Mouse (Mus musculus) kidney, adult 2 months (tissue): ENCODE measurements at regions not wholly inside any gene's neighbourhood (a gene's known extent, or its start where the extent isn't known, plus 50 kb on each side); places are given as distances from the start of the nearest gene placed in this dataset.

Experiments used
- DNase-seq: peaks from one replicate; pipeline ENCODE4 v3.0.0; 2021
- H3K27ac ChIP-seq: fragments of 200-500 bp; 2 replicates; pipeline ENCODE4 v1.5.1; 2012; ENCODE audit warnings: low read depth, low read length, control low read depth, inconsistent platforms; ENCODE audit not compliant: insufficient read depth
- H3K27me3 ChIP-seq: fragments of 200-500 bp; replicated peaks from 2 replicates; pipeline ENCODE4 v1.6.1; 2012; ENCODE audit warnings: mild to moderate bottlenecking, moderate library complexity, low read length, inconsistent platforms; ENCODE audit not compliant: control insufficient read depth, insufficient read depth
- H3K36me3 ChIP-seq: fragments of 200-500 bp; 2 replicates; pipeline ENCODE4 v1.6.1; 2012; ENCODE audit warnings: mild to moderate bottlenecking, moderate library complexity, low read length, inconsistent platforms; ENCODE audit not compliant: control insufficient read depth, insufficient read depth
- H3K4me1 ChIP-seq: fragments of 200-500 bp; 2 replicates; pipeline ENCODE4 v1.6.1; 2011; ENCODE audit warnings: low read length; ENCODE audit not compliant: control insufficient read depth, insufficient read depth
- H3K4me3 ChIP-seq: fragments of 200-500 bp; 2 replicates; pipeline ENCODE4 v1.5.1; 2011; ENCODE audit warnings: mild to moderate bottlenecking, low read depth, low read length, control low read depth; ENCODE audit not compliant: insufficient read depth
- CTCF ChIP-seq: fragments of 200-500 bp; conservative IDR thresholded peaks from 2 replicates; pipeline ENCODE4 v1.5.1; 2011; ENCODE audit warnings: low read depth, mild to moderate bottlenecking, control low read depth, low read length, moderate library complexity, mixed read lengths; ENCODE audit not compliant: insufficient read depth, insufficient read length
- POLR2A ChIP-seq: fragments of 200-500 bp; IDR thresholded peaks from one replicate; pipeline ENCODE4 v1.6.1; 2011; ENCODE audit warnings: low read depth, low read length, control low read depth
- WGBS: fragments of 180-500 bp; shearing (Covaris S2); methylation state at CpG from one replicate; pipeline ENCODE4 v1.1.7; 2018; 5-methylcytosine and 5-hydroxymethylcytosine counted together

DNA sequence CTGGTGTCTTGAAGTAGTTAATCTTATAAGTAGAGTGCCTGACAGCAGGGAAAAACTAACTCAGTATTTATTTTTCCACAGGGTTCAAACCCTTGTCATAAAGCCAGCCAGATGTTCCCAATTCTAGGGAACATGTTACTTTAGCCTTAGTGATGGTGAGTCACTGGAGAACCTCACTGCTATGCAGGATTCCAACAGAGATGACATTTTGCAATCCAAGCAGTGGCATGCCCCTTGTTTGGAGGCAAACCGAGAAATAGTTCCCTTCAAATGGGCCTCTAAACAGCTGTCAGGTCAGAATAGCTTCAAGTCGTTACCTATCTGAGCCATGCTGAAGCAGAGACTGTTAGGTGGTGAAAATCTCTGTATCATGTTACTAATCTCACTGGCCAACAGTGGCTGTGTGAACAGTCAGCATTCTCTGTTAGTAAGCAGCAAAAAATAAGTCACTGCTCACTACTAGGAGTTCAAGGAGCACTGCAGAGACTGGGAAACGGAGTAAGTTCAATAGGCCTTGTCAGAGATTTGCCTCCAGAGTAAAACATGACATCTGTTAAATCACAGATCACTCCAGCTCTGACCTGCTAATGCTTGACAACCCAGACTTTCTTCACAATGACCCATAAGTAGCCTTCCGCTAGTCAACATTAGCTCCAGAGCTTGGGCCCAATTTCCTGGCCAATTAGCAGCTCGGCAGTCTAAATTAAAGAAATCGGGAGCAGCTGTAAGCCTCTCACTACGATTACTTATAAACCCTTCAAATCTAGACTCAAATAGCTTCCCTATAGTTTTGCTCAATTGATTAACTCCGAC is 215.3 kb downstream of the Olfr1505 start:
- 42% methylated on average over 8 of the region's 8 CpGs for WGBS
- peak; percentile 8 for DNase-seq
- TF ChIP-seq CTCF (no peak), POLR2A (no peak)
- Histone ChIP-seq H3K36me3 (no peaks in the 10 kb centered on the region), H3K27me3 (no peaks in the 10 kb centered on the region), H3K27ac (peak overlapping the region; percentile 31; the same call in 1 of the 2 replicates), H3K4me1 (peaks cover 6% of the 10 kb centered on the region; the same call in 1 of the 2 replicates), H3K4me3 (no peak overlapping the region)

DNA sequence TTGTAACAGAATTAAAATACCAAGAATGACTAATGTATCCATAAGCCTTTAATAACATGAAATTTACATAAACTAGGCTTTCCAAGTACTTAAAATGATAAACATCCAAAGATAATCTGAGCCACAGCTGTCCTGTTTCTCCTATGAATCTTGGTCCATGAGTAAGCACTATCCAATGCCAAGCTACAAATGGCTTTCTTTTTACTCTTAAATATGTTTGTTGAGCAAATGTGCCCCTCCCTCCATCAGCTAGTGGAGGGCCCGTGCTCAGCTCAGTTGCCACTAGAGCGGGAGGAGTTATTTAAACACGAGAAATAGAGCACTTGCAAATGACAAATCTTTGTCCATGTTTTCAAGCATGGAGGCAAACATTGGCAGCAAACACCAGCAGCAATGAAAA is 247.9 kb downstream of the Olfr1505 start:
- no peak for TF ChIP-seq POLR2A
- no peak for TF ChIP-seq CTCF

DNA sequence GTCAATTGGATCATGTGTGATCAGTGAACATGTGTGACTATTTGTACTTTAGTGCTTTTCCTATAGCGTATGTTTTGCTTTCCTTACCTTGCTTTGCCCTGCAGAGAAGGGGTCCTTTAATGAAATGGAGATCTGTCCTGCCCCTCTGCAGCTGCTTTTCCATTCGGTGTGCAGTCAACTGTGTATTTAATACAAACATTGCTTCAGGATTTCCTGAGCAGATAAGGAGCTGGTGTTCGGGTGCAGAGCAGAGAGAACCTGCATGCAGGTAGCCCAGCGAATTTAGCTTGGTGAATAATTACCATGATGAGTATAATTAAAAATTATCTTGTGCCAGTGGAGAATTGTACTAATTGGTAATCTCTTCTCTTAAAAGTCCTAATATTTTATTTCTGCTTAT is 249.4 kb downstream of the Olfr1505 start:
- TF ChIP-seq POLR2A: no peak
- no peak for TF ChIP-seq CTCF
- Histone ChIP-seq H3K36me3 (no peaks in the 10 kb centered on the region), H3K27me3 (no peaks in the 10 kb centered on the region), H3K4me1 (no peaks in the 10 kb centered on the region), H3K27ac (no peak overlapping the region), H3K4me3 (no peak overlapping the region)
- 24% methylated on average over 4 of the region's 4 CpGs for WGBS
- DNase-seq: peak; percentile 10

More for the DNA sequence above, 247.9 kb downstream of the Olfr1505 start:
- Histone ChIP-seq H3K4me3 (no peak overlapping the region), H3K27ac (no peak overlapping the region), H3K36me3 (no peaks in the 10 kb centered on the region), H3K4me1 (no peaks in the 10 kb centered on the region), H3K27me3 (no peaks in the 10 kb centered on the region)
- 52% methylated on average over 3 of the region's 3 CpGs for WGBS
- no peak for DNase-seq

DNA sequence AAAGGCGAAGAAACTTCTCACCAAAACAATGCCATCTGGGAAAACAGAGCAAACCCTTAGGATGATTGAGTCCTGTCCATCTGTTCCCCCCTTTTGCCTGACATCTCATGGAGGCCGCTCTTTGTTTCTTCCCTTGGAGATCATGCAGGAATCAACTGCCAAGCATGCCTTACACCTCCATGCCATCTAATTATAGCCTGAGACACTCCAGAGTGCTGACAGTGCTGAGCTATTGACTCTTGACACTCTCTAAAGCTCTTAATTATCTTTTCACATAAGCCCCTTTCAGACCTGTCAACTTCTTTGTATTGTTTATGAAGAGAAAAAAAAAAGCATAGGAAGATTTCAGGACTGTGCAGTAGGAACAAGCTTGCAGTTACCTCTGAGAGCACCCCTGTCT is 252.4 kb downstream of the Olfr1505 start:
- WGBS: 92% methylated on average over 2 of the region's 2 CpGs
- H3K27ac ChIP-seq: no peak overlapping the region

DNA sequence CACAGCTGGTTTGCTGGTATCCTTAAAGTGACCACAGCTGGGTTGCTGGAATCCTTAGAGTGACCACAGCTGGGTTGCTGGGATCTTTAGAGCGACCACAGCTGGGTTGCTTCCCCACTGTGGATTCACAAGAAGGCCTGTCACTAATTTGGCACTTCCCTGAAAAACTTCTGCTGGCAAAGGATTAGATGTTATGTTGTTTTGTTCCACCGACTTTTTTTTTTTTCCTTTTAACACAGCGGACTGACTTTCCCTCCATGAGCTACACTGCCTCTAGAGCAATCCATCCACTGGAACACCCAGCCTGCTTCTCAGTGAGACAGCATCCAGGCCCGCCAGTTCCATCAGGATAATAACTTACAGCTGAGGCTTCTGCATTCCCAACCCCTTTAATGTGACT is 266.9 kb downstream of the Olfr1505 start:
- WGBS: 43% methylated on average over 4 of the region's 4 CpGs
- Histone ChIP-seq H3K27ac (no peak overlapping the region), H3K36me3 (no peaks in the 10 kb centered on the region), H3K4me1 (no peaks in the 10 kb centered on the region), H3K27me3 (no peaks in the 10 kb centered on the region), H3K4me3 (no peak overlapping the region)
- DNase-seq: peak; percentile 4
- no peak for TF ChIP-seq CTCF
- no peak for TF ChIP-seq POLR2A

More for the DNA sequence above, 252.4 kb downstream of the Olfr1505 start:
- no peaks in the 10 kb centered on the region for H3K27me3 ChIP-seq
- no peaks in the 10 kb centered on the region for H3K36me3 ChIP-seq
- no peak overlapping the region for H3K4me3 ChIP-seq
- DNase-seq: no peak
- no peaks in the 10 kb centered on the region for H3K4me1 ChIP-seq
- TF ChIP-seq CTCF (no peak), POLR2A (no peak)

DNA sequence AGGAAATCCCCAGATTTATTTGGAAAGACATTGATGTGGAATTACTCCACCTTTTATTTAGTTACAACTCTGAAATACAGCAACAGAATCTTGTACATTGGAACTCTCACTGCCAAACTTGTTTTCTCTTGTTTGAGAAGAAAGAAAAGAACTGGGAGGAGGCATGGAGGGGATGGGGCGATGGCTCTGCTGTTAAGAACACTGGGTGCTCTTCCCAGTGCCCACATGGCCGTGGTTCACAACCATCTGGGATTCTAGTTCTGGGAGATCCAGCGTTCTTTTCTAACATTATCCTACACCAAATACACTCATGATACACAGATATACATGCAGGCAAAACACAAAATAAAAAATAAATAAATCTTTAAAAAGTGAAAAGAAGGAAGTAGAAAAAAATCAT is 267.6 kb downstream of the Olfr1505 start:
- Histone ChIP-seq H3K4me1 (no peaks in the 10 kb centered on the region), H3K4me3 (no peak overlapping the region), H3K27ac (no peak overlapping the region), H3K27me3 (no peaks in the 10 kb centered on the region), H3K36me3 (no peaks in the 10 kb centered on the region)
- no peak for TF ChIP-seq POLR2A
- TF ChIP-seq CTCF: no peak
- no peak for DNase-seq
- 84% methylated on average over 3 of the region's 3 CpGs for WGBS

DNA sequence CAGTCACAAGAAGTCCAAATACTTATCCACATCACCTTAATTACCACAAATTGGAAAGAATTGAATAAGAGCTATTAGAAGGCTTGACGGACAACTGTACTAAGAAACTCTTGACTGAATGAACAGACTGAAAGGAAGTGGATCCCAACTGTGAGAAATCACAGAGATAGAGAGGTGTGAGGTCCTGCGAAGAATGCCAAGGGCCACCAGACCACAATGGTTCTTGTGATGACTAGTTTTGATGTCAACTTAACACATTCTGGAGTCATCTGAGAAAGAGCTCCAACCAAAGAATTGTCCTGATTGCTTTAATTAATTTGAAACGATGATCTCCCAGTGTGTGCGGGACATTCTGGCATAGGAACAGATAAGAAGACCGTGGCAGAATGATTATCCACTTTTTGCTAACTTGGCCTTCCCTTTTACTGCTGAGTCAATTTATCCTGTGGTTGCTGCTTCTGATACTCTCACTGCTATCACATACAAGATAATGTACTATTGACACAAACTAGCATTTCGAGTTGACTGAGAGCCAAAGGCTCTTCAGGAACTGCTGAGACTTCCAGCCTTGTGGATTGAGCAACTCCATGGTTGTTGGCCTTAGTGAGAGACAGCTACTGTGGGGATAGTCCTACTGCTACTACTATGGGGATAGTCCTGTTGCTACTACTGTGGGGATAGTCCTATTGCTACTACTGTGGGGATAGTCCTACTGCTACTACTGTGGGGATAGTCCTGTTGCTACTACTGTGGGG is 268.5 kb downstream of the Olfr1505 start:
- no peaks in the 10 kb centered on the region for H3K27me3 ChIP-seq
- no peaks in the 10 kb centered on the region for H3K36me3 ChIP-seq
- H3K4me1 ChIP-seq: no peaks in the 10 kb centered on the region
- DNase-seq: no peak
- 92% methylated on average over 6 of the region's 6 CpGs for WGBS
- no peak overlapping the region for H3K4me3 ChIP-seq
- no peak for TF ChIP-seq POLR2A
- TF ChIP-seq CTCF: no peak
- H3K27ac ChIP-seq: no peak overlapping the region
